Mouse (Mus musculus) heart, embryonic 11.5 days (tissue): Measurements from ENCODE around the gene Sympk. TPM values are rescaled to one million over a fixed set of nuclear protein-coding genes. Genes with fewer than 3 reads are reported as not detected.
"Not testable (repeated sequence)": the region's sequence is repeated elsewhere in the genome, so short reads cannot be mapped to it uniquely, and the experiment has no call there.

Source experiments
- ATAC-seq: fragments of 200-750 bp; cut with Nextera tagmentation; replicated peaks from 2 replicates; pipeline ENCODE4 v1.8.0; 2017; ENCODE audit warnings: moderate library complexity; ENCODE audit not compliant: insufficient number of reproducible peaks, low FRiP score, low TSS enrichment
- H3K27ac ChIP-seq: fragments of 300-500 bp; sonication (generic); 2 replicates; pipeline ENCODE4 v1.5.1; 2014; ENCODE audit warnings: mild to moderate bottlenecking, low read depth, low read length
- H3K27me3 ChIP-seq: fragments of 300-500 bp; sonication (generic); 2 replicates; pipeline ENCODE4 v1.6.1; 2014; ENCODE audit warnings: mild to moderate bottlenecking, low read length, mixed read lengths; ENCODE audit not compliant: control insufficient read depth, insufficient read depth
- H3K36me3 ChIP-seq: fragments of 300-500 bp; sonication (generic); 2 replicates; pipeline ENCODE4 v1.6.1; 2014; ENCODE audit warnings: mild to moderate bottlenecking, low read length, moderate library complexity, mixed read lengths; ENCODE audit not compliant: control insufficient read depth, insufficient read depth
- H3K4me1 ChIP-seq: fragments of 300-500 bp; sonication (generic); 2 replicates; pipeline ENCODE4 v1.6.1; 2014; ENCODE audit warnings: low read length; ENCODE audit not compliant: control insufficient read depth, insufficient read depth
- H3K4me2 ChIP-seq: fragments of 300-500 bp; sonication (generic); 2 replicates; pipeline ENCODE4 v1.6.1; 2014; ENCODE audit warnings: mild to moderate bottlenecking, moderate library complexity
- H3K4me3 ChIP-seq: fragments of 300-500 bp; sonication (generic); 2 replicates; pipeline ENCODE4 v1.5.1; 2014; ENCODE audit warnings: low read depth, low read length
- H3K9ac ChIP-seq: fragments of 300-500 bp; sonication (generic); 2 replicates; pipeline ENCODE4 v1.6.1; 2014; ENCODE audit warnings: mild to moderate bottlenecking, low read depth, low read length, moderate library complexity
- H3K9me3 ChIP-seq: fragments of 300-500 bp; sonication (generic); replicated peaks from 2 replicates; pipeline ENCODE4 v1.6.1; 2016; ENCODE audit warnings: low read length; ENCODE audit not compliant: control insufficient read depth
- WGBS: fragments of 180-500 bp; shearing (Covaris S2); extraction: QIAGEN DNeasy Blood & Tissue Kit; methylation state at CpG from one replicate; pipeline ENCODE4 v1.1.7; 2014; ENCODE audit not compliant: insufficient replicate concordance; 5-methylcytosine and 5-hydroxymethylcytosine counted together
- polyA plus RNA-seq: library from polyadenylated mRNA; unstranded; fragments of >200 nt; fragmentation: Nextera tagmentation; extraction: Ambion mirVana; gene quantifications from 2 replicates; pipeline ENCODE4 v1.2.1, GENCODE M21; 2014

Sympk gene
- polyA plus RNA-seq, 1 experiment from 2014 or later = 17.6 TPM

DNA sequence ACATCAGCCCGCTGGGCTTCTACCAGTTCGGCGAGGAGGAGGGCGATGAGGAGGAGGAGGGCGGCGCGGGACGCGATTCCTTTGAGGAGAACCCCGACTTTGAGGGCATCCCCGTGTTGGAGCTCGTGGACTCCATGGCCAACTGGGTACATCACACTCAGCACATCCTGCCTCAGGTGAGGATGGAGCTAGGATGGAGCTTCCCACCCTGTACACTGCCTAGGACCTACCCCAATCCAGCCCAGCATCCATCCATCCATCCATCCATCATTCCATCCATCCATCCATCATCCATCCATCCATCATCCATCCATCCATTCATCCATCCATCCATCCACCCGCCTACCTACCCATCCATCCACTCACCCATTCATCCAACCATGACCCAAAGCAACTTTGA, 41.7 kb downstream of the Sympk start:
- no peak for ATAC-seq
- Histone ChIP-seq H3K27ac (no peak overlapping the region), H3K9me3 (peaks cover 4% of the 10 kb centered on the region; the same call in 1 of the 2 replicates), H3K4me3 (peak overlapping the region; percentile 3; the same call in 1 of the 2 replicates), H3K4me2 (peak overlapping the region; percentile 27; the same call in 1 of the 2 replicates), H3K9ac (no peak overlapping the region), H3K27me3 (peaks cover 39% of the 10 kb centered on the region), H3K36me3 (no peaks in the 10 kb centered on the region), H3K4me1 (no peaks in the 10 kb centered on the region)
- WGBS = 45% methylated on average over 13 of the region's 13 CpGs

DNA sequence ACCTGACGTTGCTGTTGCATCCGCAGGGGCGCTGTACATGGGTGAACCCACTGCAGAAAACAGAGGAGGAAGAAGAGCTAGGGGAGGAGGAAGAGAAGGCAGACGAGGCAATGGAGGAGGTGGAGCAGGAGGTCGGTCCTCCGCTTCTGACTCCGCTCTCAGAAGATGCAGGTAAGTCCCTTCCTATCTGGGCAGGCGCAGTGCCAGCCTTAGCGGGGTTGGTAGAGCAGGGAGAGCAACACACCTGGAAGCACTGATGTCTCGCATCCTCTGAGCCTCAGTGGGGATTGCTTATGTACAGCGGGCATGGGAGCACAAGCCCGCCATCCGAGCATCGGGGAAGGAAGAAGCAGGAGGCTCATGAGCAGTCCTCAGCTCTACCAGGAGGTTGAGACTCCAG, 42.9 kb downstream of the Sympk start:
- WGBS = 39% methylated on average over 14 of the region's 14 CpGs

DNA sequence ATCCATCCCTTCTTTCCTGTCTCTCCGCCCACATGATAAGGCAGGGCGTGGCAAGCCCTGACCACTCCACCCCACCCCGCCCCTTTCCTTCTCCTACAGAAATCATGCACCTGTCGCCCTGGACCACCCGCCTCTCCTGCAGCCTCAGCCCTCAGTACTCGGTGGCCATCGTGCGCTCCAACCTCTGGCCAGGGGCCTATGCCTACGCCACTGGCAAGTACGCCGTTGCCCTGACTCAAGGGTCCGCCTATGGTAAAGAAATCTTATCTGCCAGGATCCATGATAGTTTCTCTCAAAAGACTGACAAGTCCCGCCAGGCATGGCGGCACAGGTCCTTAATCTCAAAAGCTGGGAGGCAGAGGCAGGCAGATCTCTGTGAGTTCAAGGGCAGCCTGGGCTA, 43.8 kb downstream of the Sympk start:
- Histone ChIP-seq H3K9me3 (peaks cover 4% of the 10 kb centered on the region; the same call in 1 of the 2 replicates), H3K9ac (no peak overlapping the region), H3K4me2 (no peak overlapping the region), H3K4me3 (no peak overlapping the region), H3K4me1 (no peaks in the 10 kb centered on the region), H3K36me3 (no peaks in the 10 kb centered on the region), H3K27ac (no peak overlapping the region), H3K27me3 (peaks cover 39% of the 10 kb centered on the region)
- 60% methylated on average over 14 of the region's 14 CpGs for WGBS
- ATAC-seq = no peak

More for the DNA sequence above, 42.9 kb downstream of the Sympk start:
- Histone ChIP-seq H3K4me1 (no peaks in the 10 kb centered on the region), H3K27me3 (peaks cover 39% of the 10 kb centered on the region), H3K36me3 (no peaks in the 10 kb centered on the region), H3K9ac (no peak overlapping the region), H3K4me2 (no peak overlapping the region), H3K4me3 (no peak overlapping the region), H3K9me3 (peaks cover 4% of the 10 kb centered on the region; the same call in 1 of the 2 replicates), H3K27ac (no peak overlapping the region)
- no peak for ATAC-seq

DNA sequence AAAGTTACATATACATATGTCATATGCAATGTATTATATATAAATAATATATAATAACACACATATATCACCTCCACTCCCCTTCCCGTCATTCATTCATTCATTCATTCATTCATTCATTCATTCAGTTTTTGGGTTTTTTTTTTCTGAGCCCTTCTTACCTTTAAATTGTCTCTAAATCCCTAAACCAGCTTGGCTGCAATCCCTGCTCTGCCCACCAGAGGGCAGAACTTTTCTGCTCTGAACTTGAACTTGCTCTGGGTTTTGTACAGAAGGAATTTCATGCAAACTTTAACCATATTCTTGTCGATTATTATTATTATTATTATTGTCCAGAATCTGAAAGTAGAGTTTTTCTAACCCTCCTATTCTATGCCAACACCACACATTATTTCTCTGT, 44.5 kb downstream of the Sympk start:
- WGBS = 4% methylated on average over 2 of the region's 2 CpGs
- no peaks in the 10 kb centered on the region for H3K36me3 ChIP-seq
- H3K9ac ChIP-seq = no peak overlapping the region
- peaks cover 36% of the 10 kb centered on the region for H3K27me3 ChIP-seq
- no peak for ATAC-seq
- H3K27ac ChIP-seq = no peak overlapping the region
- H3K4me1 ChIP-seq = no peaks in the 10 kb centered on the region
- peaks cover 4% of the 10 kb centered on the region; the same call in 1 of the 2 replicates for H3K9me3 ChIP-seq
- no peak overlapping the region for H3K4me3 ChIP-seq
- no peak overlapping the region for H3K4me2 ChIP-seq

DNA sequence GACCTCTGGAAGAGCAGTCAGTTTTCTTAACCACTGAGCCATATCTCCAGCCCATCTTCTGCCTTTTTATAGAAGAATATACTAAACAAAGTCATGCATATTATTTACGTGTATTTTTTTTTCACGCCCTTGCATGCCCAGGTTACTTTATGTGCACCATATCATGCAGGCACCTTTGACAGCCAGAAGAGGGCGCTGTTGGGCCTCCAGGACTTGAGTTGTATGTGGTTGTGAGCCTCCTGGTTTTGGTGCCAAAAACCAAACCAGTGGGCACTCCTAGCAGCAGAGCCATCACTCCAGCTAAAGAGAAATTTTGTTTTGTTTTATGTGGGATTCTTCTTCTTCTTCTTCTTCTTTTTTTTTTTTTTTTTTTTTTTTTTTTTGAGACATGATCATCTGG, 45.3 kb downstream of the Sympk start:
- Histone ChIP-seq H3K27ac (no peak overlapping the region), H3K9me3 (peaks cover 4% of the 10 kb centered on the region; the same call in 1 of the 2 replicates), H3K4me1 (no peaks in the 10 kb centered on the region), H3K4me2 (no peak overlapping the region), H3K36me3 (no peaks in the 10 kb centered on the region), H3K27me3 (peaks cover 30% of the 10 kb centered on the region), H3K4me3 (no peak overlapping the region), H3K9ac (no peak overlapping the region)
- no peak for ATAC-seq
- WGBS = 47% methylated on average over 3 of the region's 3 CpGs

DNA sequence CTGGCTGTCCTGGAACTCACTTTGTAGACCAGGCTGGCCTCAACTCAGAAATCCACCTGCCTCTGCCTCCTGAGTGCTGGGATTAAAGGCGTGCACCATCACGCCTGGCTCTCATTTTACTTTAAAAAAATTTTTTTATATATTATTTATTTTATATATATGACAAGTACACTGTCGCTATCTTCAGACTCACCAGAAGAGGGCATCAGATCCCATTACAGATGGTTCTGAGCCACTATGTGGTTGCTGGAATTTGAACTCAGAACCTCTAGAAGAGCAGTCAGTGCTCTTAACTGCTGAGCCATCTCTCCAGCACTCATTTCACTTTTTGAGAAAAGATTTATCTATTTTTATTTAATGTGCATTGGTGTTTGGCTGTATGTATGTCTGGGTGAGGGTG, 46.8 kb downstream of the Sympk start:
- H3K4me3 ChIP-seq, H3K36me3 ChIP-seq, H3K4me1 ChIP-seq, H3K27ac ChIP-seq, H3K4me2 ChIP-seq, H3K9me3 ChIP-seq, ATAC-seq, H3K9ac ChIP-seq: not testable (repeated sequence)
- peaks cover 15% of the 10 kb centered on the region for H3K27me3 ChIP-seq
- WGBS = 48% methylated on average over 3 of the region's 3 CpGs

DNA sequence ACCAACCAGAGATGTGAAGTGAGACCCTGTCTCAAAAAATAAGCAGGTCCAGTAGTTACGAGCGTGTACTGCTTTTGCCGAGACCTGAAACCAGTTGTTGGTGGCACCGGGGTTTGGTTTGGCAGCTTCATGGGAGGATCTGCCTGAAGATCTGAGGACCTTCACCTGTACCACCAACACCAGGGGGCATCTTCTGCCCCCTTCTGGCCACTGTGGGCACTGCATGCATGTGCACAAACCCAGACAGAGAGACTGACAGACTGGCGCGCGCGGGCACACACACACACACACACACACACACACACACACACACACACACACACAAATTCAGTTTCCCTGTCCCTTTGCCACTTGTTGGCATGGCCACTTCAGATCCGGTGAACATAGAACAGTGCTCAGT, 49.3 kb downstream of the Sympk start:
- no peaks in the 10 kb centered on the region for H3K27me3 ChIP-seq
- H3K27ac ChIP-seq = no peak overlapping the region
- H3K9me3 ChIP-seq = no peaks in the 10 kb centered on the region
- peaks cover 4% of the 10 kb centered on the region; the same call in 1 of the 2 replicates for H3K36me3 ChIP-seq
- H3K9ac ChIP-seq = no peak overlapping the region
- no peak overlapping the region for H3K4me3 ChIP-seq
- no peak overlapping the region for H3K4me2 ChIP-seq
- H3K4me1 ChIP-seq = peaks cover 15% of the 10 kb centered on the region
- WGBS = 73% methylated on average over 9 of the region's 9 CpGs
- no peak for ATAC-seq

DNA sequence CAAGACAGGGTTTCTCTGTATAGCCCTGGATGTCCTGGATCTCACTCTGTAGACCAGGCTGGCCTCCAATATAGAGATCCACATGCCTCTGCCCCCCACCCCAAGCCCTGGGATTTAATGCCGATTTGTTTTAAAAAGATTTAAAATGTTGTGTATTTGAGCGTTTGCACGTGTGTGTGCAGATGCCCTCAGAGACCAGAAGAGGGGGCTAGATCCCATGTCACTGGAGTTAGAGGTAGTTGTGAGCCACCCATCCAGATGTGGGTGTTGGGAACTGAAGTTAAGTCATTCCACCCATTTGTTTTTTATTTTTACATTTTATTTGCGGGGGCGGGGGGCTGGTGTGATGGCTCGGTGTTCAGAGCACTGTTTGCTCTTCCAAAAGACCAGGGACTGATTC, 50.3 kb downstream of the Sympk start:
- H3K9me3 ChIP-seq = no peaks in the 10 kb centered on the region
- peaks cover 10% of the 10 kb centered on the region; the same call in 1 of the 2 replicates for H3K36me3 ChIP-seq
- H3K4me1 ChIP-seq = peaks cover 15% of the 10 kb centered on the region
- H3K27me3 ChIP-seq = no peaks in the 10 kb centered on the region
- no peak overlapping the region for H3K4me3 ChIP-seq
- ATAC-seq = no peak
- H3K4me2 ChIP-seq = no peak overlapping the region
- no peak overlapping the region for H3K9ac ChIP-seq
- 91% methylated on average over 6 of the region's 6 CpGs for WGBS
- no peak overlapping the region for H3K27ac ChIP-seq

DNA sequence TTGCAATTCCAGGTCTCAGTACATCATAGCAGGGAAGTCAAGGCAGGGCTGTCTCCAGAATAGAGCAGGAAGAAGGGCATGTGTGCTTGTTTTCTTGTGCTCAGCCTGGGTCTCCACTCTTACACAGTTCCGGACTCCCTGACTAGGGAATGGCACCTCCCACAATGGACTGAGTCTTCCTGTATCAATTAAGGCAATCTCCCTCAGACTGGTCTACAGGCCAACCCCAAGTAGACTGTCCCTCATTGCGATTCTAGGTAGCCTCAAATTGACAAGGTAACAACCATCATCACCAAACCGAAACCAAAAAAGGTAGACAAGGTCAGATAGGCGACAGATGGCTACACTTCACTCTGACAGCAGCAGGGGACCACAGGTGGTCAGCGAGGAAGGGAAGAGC, 51.1 kb downstream of the Sympk start:
- H3K4me1 ChIP-seq = peaks cover 15% of the 10 kb centered on the region
- no peaks in the 10 kb centered on the region for H3K9me3 ChIP-seq
- ATAC-seq = no peak
- WGBS = 53% methylated on average over 5 of the region's 5 CpGs
- peaks cover 13% of the 10 kb centered on the region for H3K36me3 ChIP-seq
- H3K9ac ChIP-seq = 0 out of 2 replicates have a peak overlapping the region, but pooled peaks have one; percentile 11
- H3K27ac ChIP-seq = no peak overlapping the region
- H3K27me3 ChIP-seq = no peaks in the 10 kb centered on the region
- H3K4me3 ChIP-seq = peak overlapping the region; percentile 97
- peak overlapping the region; percentile 94 for H3K4me2 ChIP-seq
